ENCODE assay signal across 9 mouse cellular contexts in genomic region chr11:57051666-57052562, GRCm38 (mm10). TPM values are rescaled to one million over a fixed set of nuclear protein-coding genes. Genes with fewer than 3 reads are reported as not detected.
DNase-seq lines count a peak whose midpoint lies in the region; ATAC-seq and TF ChIP-seq lines count a peak whose summit lies in the region.
"Had no signal": no experiment of that assay in that cellular context is flagged by ENCODE, and none has a peak within 500 bp of the region (broad histone marks: within the 10 kb centered on the region; RNA-seq: fewer than 3 reads in every experiment).

No protein-coding gene starts in this region.

- DNase-seq in heart, adult 11 months, result peak; percentile 95
- DNase-seq in ovary, postnatal 36 days (ENCODE audit: low spot score), result peak; percentile 3
- no peak for DNase-seq in ovary, postnatal 10 days (ENCODE audit: low spot score)
- peak; percentile 22 to 58 for DNase-seq in heart, postnatal 14 days
- peak; percentile 15 for DNase-seq in stomach, postnatal 0 days (ENCODE audit: low spot score)
- DNase-seq in thymus, postnatal 10 days (ENCODE audit: low spot score in 2 of 2), result no peak
- no peak for DNase-seq in retina, postnatal 1 day

- intact Hi-C loops in heart, postnatal 14 days (cut with DNase I), result no loop called here

- no peaks in the 10 kb centered on the region for H3K27me3 ChIP-seq in heart, embryonic 12.5 days (replicated peaks)
- H3K27me3 ChIP-seq in stomach, postnatal 0 days (ENCODE audit: control insufficient read depth, insufficient read depth, low read length), result no peaks in the 10 kb centered on the region

- no peaks in the 10 kb centered on the region for H3K9me3 ChIP-seq in heart, embryonic 12.5 days (replicated peaks)
- H3K9me3 ChIP-seq in stomach, postnatal 0 days (ENCODE audit: control insufficient read depth, low read length), result no peaks in the 10 kb centered on the region

- no peaks in the 10 kb centered on the region for H3K36me3 ChIP-seq in heart, embryonic 12.5 days
- H3K36me3 ChIP-seq in stomach, postnatal 0 days (ENCODE audit: control insufficient read depth, insufficient read depth, low read length), result no peaks in the 10 kb centered on the region

- peak; percentile 49 for TF ChIP-seq CTCF in stomach, postnatal 0 days (IDR thresholded peaks at IDR 0.05; ENCODE audit: low read depth)

- no peak for TF ChIP-seq EP300 in stomach, postnatal 0 days (optimal IDR thresholded peaks at IDR 0.05)

- no peak for ATAC-seq in heart, embryonic 12.5 days (ENCODE audit: insufficient number of reproducible peaks, low FRiP score)
- ATAC-seq in stomach, postnatal 0 days (ENCODE audit: low FRiP score, low TSS enrichment), result peak; percentile 40; the same call in 1 of the 2 replicates

- H3K4me3 ChIP-seq in heart, embryonic 12.5 days, result no peak overlapping the region
- no peak overlapping the region for H3K4me3 ChIP-seq in stomach, postnatal 0 days (ENCODE audit: low read depth, low read length)

- no peak overlapping the region for H3K9ac ChIP-seq in heart, embryonic 12.5 days
- no peak overlapping the region for H3K9ac ChIP-seq in stomach, postnatal 0 days (ENCODE audit: low read length)

- no peaks in the 10 kb centered on the region for H3K4me1 ChIP-seq in heart, embryonic 12.5 days (replicated peaks)
- H3K4me1 ChIP-seq in stomach, postnatal 0 days (replicated peaks; ENCODE audit: control insufficient read depth, insufficient read depth), result no peaks in the 10 kb centered on the region

- H3K4me2 ChIP-seq in heart, embryonic 12.5 days, result no peak overlapping the region
- no peak overlapping the region for H3K4me2 ChIP-seq in stomach, postnatal 0 days (replicated peaks; ENCODE audit: low read depth)

- no peak overlapping the region for H3K27ac ChIP-seq in heart, embryonic 12.5 days (ENCODE audit: poor library complexity, severe bottlenecking)
- no peak overlapping the region for H3K27ac ChIP-seq in stomach, postnatal 0 days (replicated peaks)

- whole genome bisulfite sequencing in heart, embryonic 12.5 days, result 66% methylated on average over 6 of the region's 6 CpGs
- WGBS in stomach, postnatal 0 days, result 57% methylated on average over 6 of the region's 6 CpGs

RNA-seq across cellular contexts. Expression of gene Gria1, which starts 40.7 kb away (rescaled TPM):
- polyA plus RNA-seq in heart, embryonic 12.5 days (2016; fragmentation: Nextera tagmentation; extraction: Ambion mirVana), result 2.8 and 3.6 TPM in 2 replicates
- under 1 TPM; 0.10 to 0.22 TPM for total RNA-seq in heart, postnatal 14 days (2021)
- polyA plus RNA-seq in stomach, postnatal 0 days (2015; fragmentation: Nextera tagmentation; extraction: Ambion mirVana), result 0.63 and 0.91 TPM in 2 replicates
- total RNA-seq: common myeloid progenitor, adult 5-6 weeks had no signal

Comparison
In these comparisons a context has a peak if more than half of its experiments do, and no peak if none do; other contexts are left out.
1. DNase-seq: peak in heart, adult 11 months (single experiment), ovary, postnatal 36 days (single experiment), heart, postnatal 14 days (2 of 2) and stomach, postnatal 0 days (single experiment); none in ovary, postnatal 10 days (single experiment), thymus, postnatal 10 days (0 of 2) and retina, postnatal 1 day (single experiment).